Mouse (Mus musculus) telencephalon, adult 2 months (tissue): ENCODE measurements at regions not wholly inside any gene's neighbourhood (a gene's known extent, or its start where the extent isn't known, plus 50 kb on each side); places are given as distances from the start of the nearest gene placed in this dataset.

Source experiments
- DNase-seq: peaks from one replicate; pipeline ENCODE4 v3.0.0-alpha.2; 2011; ENCODE audit warnings: low read depth, low spot score

GRCm38 (mm10) chr1:90454263-90454662 lies 148.5 kb upstream of the Cops8 start:
- no peak for DNase-seq

GRCm38 (mm10) chr1:90457396-90457795 lies 145.4 kb upstream of the Cops8 start:
- DNase-seq: no peak

GRCm38 (mm10) chr1:90458176-90458575 lies 144.6 kb upstream of the Cops8 start:
- no peak for DNase-seq

GRCm38 (mm10) chr1:90461699-90462098 lies 141.1 kb upstream of the Cops8 start:
- DNase-seq: peak; percentile 57

GRCm38 (mm10) chr1:90463302-90463701 lies 139.5 kb upstream of the Cops8 start:
- no peak for DNase-seq

- no peak for DNase-seq
Observed at GRCm38 (mm10) chr1:90467646-90468045, 135.1 kb upstream of the Cops8 start.

GRCm38 (mm10) chr1:90470996-90471395 lies 131.8 kb upstream of the Cops8 start:
- no peak for DNase-seq

GRCm38 (mm10) chr1:90471806-90472205 lies 131.0 kb upstream of the Cops8 start:
- DNase-seq: no peak

- DNase-seq: no peak
Observed at GRCm38 (mm10) chr1:90475060-90475813, 127.5 kb upstream of the Cops8 start.

GRCm38 (mm10) chr1:90476556-90477243 lies 126.1 kb upstream of the Cops8 start:
- DNase-seq: no peak

- no peak for DNase-seq
Observed at GRCm38 (mm10) chr1:90478839-90479238, 123.9 kb upstream of the Cops8 start.

- no peak for DNase-seq
Observed at GRCm38 (mm10) chr1:90481247-90481646, 121.5 kb upstream of the Cops8 start.

GRCm38 (mm10) chr1:90481708-90482107 lies 121.1 kb upstream of the Cops8 start:
- DNase-seq: no peak

- peak; percentile 27 for DNase-seq
Observed at GRCm38 (mm10) chr1:90486349-90486839, 116.4 kb upstream of the Cops8 start.

GRCm38 (mm10) chr1:90487886-90488285 lies 114.9 kb upstream of the Cops8 start:
- peak; percentile 31 for DNase-seq

- DNase-seq: peak; percentile 17
Observed at GRCm38 (mm10) chr1:90488991-90489390, 113.8 kb upstream of the Cops8 start.

- no peak for DNase-seq
Observed at GRCm38 (mm10) chr1:90490335-90490734, 112.4 kb upstream of the Cops8 start.

GRCm38 (mm10) chr1:90493481-90493880 lies 109.3 kb upstream of the Cops8 start:
- no peak for DNase-seq

GRCm38 (mm10) chr1:90495174-90495573 lies 107.6 kb upstream of the Cops8 start:
- no peak for DNase-seq

GRCm38 (mm10) chr1:90497568-90497967 lies 105.2 kb upstream of the Cops8 start:
- DNase-seq: no peak

- no peak for DNase-seq
Observed at GRCm38 (mm10) chr1:90501373-90501772, 101.4 kb upstream of the Cops8 start.

- DNase-seq: no peak
Observed at GRCm38 (mm10) chr1:90502371-90502770, 100.4 kb upstream of the Cops8 start.
